8 mouse cellular contexts compared by ENCODE assay signal in genomic region chr2:167958843-167959242, GRCm38 (mm10). TPM values are rescaled to one million over a fixed set of nuclear protein-coding genes. Genes with fewer than 3 reads are reported as not detected.
DNase-seq lines count a peak whose midpoint lies in the region; ATAC-seq and TF ChIP-seq lines count a peak whose summit lies in the region.

No protein-coding gene starts in this region.

- no peak for ATAC-seq in lung, embryonic 14.5 days (ENCODE audit: insufficient read depth)
- no peak for ATAC-seq in forebrain, postnatal 0 days

- peak; percentile 55 to 87 for DNase-seq in left cerebral cortex, postnatal 10 days (ENCODE audit: extremely low spot score in 1 of 2, low spot score in 2 of 2)
- no peak for DNase-seq in left cerebral cortex, adult 11 months (ENCODE audit: low spot score)
- peak; percentile 92 to 94 for DNase-seq in heart, adult 18-20 months
- peak; percentile 93 for DNase-seq in kidney, adult 9 months
- peak; percentile 89 for DNase-seq in lung, embryonic 14.5 days
- peak; percentile 79 to 87 for DNase-seq in spleen, postnatal 36 days (ENCODE audit: low spot score in 2 of 2)
- no peak for DNase-seq in forebrain, postnatal 0 days

- H3K4me3 ChIP-seq in brown adipose tissue, adult 24 weeks (ENCODE audit: insufficient read depth, low read depth, low read length): no peak overlapping the region
- H3K4me3 ChIP-seq in lung, embryonic 14.5 days (ENCODE audit: low read depth, low read length): no peak overlapping the region
- H3K4me3 ChIP-seq in forebrain, postnatal 0 days (ENCODE audit: low read depth, low read length): no peak overlapping the region

- no peaks in the 10 kb centered on the region for H3K27me3 ChIP-seq in lung, embryonic 14.5 days (ENCODE audit: insufficient read depth, low read length)
- H3K27me3 ChIP-seq in forebrain, postnatal 0 days (ENCODE audit: insufficient read depth, low read length): no peaks in the 10 kb centered on the region

- H3K4me1 ChIP-seq in brown adipose tissue, adult 24 weeks (ENCODE audit: control insufficient read depth, insufficient read depth, insufficient read length, low read length): peaks cover 24% of the 10 kb centered on the region
- peaks cover 20% of the 10 kb centered on the region for H3K4me1 ChIP-seq in lung, embryonic 14.5 days (ENCODE audit: insufficient read depth)
- H3K4me1 ChIP-seq in forebrain, postnatal 0 days (ENCODE audit: insufficient read depth): no peaks in the 10 kb centered on the region

- intact Hi-C loops in left cerebral cortex, postnatal 10 days (cut with DNase I): no loop called here

- no peak overlapping the region for H3K9ac ChIP-seq in lung, embryonic 14.5 days
- no peak overlapping the region for H3K9ac ChIP-seq in forebrain, postnatal 0 days

- TF ChIP-seq CTCF in lung, embryonic 14.5 days (IDR thresholded peaks at IDR 0.05; ENCODE audit: low read depth): no peak
- no peak for TF ChIP-seq CTCF in forebrain, postnatal 0 days (IDR thresholded peaks at IDR 0.05; ENCODE audit: low read depth)

- H3K4me2 ChIP-seq in lung, embryonic 14.5 days: peak overlapping the region; percentile 23; the same call in 1 of the 2 replicates
- no peak overlapping the region for H3K4me2 ChIP-seq in forebrain, postnatal 0 days (ENCODE audit: low read depth)

- whole genome bisulfite sequencing in lung, embryonic 14.5 days: 17% methylated on average over 4 of the region's 4 CpGs
- 49% methylated on average over 4 of the region's 4 CpGs for WGBS in forebrain, postnatal 0 days

- H3K27ac ChIP-seq in brown adipose tissue, adult 24 weeks (replicated peaks; ENCODE audit: low read depth, low read length): peak overlapping the region; percentile 35; the same call in 1 of the 2 replicates
- peak overlapping the region; percentile 73 for H3K27ac ChIP-seq in lung, embryonic 14.5 days (ENCODE audit: low read depth)
- H3K27ac ChIP-seq in forebrain, postnatal 0 days (ENCODE audit: low read depth, low read length): no peak overlapping the region

- H3K9me3 ChIP-seq in lung, embryonic 14.5 days (ENCODE audit: low read depth, low read length): no peaks in the 10 kb centered on the region
- H3K9me3 ChIP-seq in forebrain, postnatal 0 days (ENCODE audit: low read length): no peaks in the 10 kb centered on the region

- H3K36me3 ChIP-seq in lung, embryonic 14.5 days (ENCODE audit: insufficient read depth): peaks cover 5% of the 10 kb centered on the region
- peaks cover 13% of the 10 kb centered on the region for H3K36me3 ChIP-seq in forebrain, postnatal 0 days (ENCODE audit: insufficient read depth)

RNA-seq across cellular contexts. Expression of gene Ptpn1, which starts 27.0 kb away (rescaled TPM):
- 10 to 100 TPM; 54.8 to 65.3 TPM for total RNA-seq in left cerebral cortex, postnatal 10 days (2021)
- 7.6 and 16.2 TPM in 2 replicates for polyA plus RNA-seq in brown adipose tissue, adult 24 weeks (2012; ENCODE audit: insufficient read depth, insufficient read length, missing spikeins)
- total RNA-seq in heart, adult 18-20 months (2021): 10 to 100 TPM; 16.4 to 19.8 TPM
- 59.3 and 61.3 TPM in 2 replicates for polyA plus RNA-seq in lung, embryonic 14.5 days (2014; fragmentation: Nextera tagmentation; extraction: Ambion mirVana)
- 34.8 and 47.0 TPM in 2 replicates for total RNA-seq in forebrain, postnatal 0 days (2014; rRNA removed)
- polyA plus RNA-seq in forebrain, postnatal 0 days (2015; fragmentation: Nextera tagmentation; extraction: Ambion mirVana): 70.6 and 75.4 TPM in 2 replicates

RNA-seq across cellular contexts. Expression of gene Ripor3, which starts 51.6 kb away (rescaled TPM):
- under 1 TPM; 0.28 to 0.41 TPM for total RNA-seq in left cerebral cortex, postnatal 10 days (2021)
- 0.33 TPM in 1 of 2 replicates, not detected in the other for polyA plus RNA-seq in brown adipose tissue, adult 24 weeks (2012; ENCODE audit: insufficient read depth, insufficient read length, missing spikeins)
- total RNA-seq in heart, adult 18-20 months (2021): under 1 TPM; 0.35 to 0.67 TPM
- 2.0 and 2.2 TPM in 2 replicates for polyA plus RNA-seq in lung, embryonic 14.5 days (2014; fragmentation: Nextera tagmentation; extraction: Ambion mirVana)
- 0.29 and 0.69 TPM in 2 replicates for total RNA-seq in forebrain, postnatal 0 days (2014; rRNA removed)
- 0.19 and 0.39 TPM in 2 replicates for polyA plus RNA-seq in forebrain, postnatal 0 days (2015; fragmentation: Nextera tagmentation; extraction: Ambion mirVana)

Comparison
In these comparisons a context has a peak if more than half of its experiments do, and no peak if none do; other contexts are left out.
1. DNase-seq: peak in left cerebral cortex, postnatal 10 days (2 of 2), heart, adult 18-20 months (2 of 2), kidney, adult 9 months (single experiment), lung, embryonic 14.5 days (single experiment) and spleen, postnatal 36 days (2 of 2); none in left cerebral cortex, adult 11 months (single experiment) and forebrain, postnatal 0 days (single experiment).